Mouse (Mus musculus) kidney, postnatal 10 days (tissue): Measurements from ENCODE around the gene Rabgef1.

Source experiments
- DNase-seq: peaks from one replicate; pipeline ENCODE4 v3.0.0; 2021; ENCODE audit warnings: mixed read lengths

The Rabgef1 gene

DNA sequence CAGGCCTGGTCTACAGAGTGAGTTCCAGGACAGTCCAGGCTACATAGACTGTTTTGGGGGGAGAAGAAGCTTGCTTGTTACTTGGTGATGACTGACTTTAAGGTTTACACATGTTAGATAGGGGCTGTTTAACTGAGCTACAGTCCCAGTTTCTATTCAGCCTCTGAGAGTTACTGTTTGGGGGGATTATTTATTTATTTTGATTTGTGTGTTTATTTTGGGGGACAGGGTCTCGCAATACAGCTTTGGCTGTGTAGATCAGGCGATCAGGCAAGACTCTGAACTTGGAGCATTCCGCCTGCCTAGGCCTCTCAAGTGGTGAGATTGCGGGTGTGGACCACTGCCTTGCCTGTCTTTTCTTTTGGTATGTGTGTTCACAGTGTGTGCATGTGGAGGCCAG lies 1.4 kb downstream of the Rabgef1 start:
- DNase-seq: no peak

DNA sequence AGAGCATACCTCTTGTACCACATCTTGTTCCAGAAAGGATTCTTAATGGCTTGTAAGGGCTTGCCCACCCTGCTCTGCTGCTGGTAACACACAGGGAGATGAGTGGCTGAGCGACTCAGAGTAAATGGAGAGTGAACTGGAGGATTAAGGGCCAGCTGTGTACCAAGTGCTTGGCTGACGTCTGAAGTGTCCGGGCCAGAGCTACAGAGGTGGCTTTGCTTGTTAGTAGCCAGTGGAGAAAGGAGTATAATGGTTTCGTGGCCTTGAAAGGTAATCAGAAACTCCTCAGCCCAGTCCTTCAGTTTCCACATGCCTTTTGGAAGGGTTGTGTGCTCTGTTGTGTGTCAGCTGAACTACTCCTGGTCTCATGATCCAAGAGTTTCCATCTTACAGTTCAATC lies 6.3 kb downstream of the Rabgef1 start:
- no peak for DNase-seq

DNA sequence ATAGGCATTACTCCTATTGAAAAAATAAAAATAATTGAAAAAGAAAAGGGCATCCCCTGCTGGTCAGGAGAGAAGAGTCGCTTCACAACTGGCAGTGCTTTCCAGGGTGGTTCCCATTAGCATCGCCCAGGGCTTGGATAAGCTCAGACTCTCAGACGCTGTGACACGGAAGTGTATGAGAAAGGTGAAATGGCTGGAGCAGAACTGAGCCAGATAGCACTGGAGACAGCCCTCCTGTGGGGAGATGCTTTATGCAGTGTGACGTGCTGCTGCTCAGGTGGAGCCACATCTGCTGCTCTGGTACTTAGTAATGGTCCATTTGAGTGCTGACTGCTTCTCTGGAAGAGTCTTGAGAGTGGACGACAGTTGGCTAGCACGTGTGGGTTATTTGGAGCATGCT lies 8.8 kb downstream of the Rabgef1 start:
- no peak for DNase-seq

DNA sequence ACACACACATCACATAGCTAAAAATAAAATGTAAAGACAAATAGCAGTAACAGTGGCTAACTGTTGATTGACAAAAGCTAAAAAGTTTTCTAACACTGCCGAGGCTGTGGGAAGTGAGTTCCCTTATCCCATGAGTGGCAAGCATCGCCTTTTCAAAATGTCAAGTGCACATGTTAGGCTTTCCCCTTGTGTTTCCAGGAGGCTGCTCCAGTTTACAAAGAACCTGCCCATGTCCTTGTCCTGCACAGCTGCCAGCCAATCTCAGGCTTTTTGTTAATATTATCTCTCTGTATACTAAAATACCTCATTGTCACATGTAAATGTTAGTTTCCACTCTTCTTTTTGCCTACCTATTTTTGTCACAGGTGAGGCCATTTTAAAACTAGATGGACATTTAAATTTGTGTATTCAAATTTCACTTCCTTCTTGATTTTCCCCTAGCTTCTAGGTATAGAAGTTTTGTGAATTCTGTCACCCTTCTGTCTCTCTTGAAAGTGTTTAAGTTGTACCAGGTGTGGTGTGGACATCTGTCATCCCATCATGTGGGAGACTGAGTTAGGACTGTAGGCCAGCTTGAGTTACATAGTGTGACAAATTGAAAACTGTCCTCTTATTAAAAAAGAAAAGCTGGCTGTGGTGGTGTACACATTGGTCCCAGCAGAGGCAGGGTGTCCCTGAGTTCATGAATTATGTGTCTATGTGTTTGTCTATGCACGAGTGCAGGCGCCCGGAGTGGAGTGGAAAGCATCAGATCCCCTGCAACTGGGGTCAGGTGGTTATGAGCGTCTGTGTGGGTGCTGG lies 10.3 kb downstream of the Rabgef1 start:
- no peak for DNase-seq

DNA sequence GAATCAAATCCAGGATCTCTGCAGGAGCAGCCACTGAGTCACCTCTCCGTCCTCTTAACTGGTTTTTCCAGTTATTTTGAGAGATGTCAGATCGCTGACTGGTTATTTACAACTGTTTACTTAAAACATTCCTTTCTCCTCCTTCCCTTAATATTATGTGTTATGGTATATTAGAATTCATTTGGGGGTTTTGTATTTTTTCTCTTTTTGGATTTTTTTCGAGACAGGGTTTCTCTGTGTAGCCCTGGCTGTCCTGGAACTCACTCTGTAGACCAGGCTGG lies 10.9 kb downstream of the Rabgef1 start:
- no peak for DNase-seq

DNA sequence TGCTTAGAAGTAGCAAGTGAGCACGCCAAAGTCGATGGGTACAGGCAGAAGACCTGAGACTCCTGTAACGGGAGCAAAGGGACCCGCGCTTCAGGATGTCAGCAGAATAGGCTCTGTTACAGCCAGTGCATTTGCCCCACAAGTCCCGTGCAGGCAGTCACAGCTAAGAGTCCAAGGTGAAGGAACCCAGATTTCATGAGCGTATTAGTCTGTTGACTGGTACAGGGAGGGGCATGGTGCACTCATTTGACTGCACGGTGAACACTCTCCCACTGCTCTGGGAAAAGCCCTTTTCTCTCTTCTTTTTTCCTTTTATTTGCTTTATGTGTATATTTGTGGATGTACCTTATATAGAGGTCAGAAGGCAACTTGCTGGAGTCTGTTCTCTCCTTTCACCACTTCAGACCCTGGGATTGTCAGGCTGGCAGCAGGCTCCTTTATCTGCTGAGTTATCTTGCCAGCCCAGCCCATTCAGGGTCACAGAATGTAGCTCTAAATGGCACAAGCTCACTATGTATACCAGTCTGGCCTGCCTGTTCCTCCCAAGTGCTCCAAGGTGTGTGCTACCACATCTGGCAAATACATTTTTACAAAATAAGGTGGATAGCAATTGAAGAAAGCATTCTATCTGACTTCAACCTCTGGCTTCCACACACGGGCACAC lies 12.7 kb downstream of the Rabgef1 start:
- DNase-seq: no peak

DNA sequence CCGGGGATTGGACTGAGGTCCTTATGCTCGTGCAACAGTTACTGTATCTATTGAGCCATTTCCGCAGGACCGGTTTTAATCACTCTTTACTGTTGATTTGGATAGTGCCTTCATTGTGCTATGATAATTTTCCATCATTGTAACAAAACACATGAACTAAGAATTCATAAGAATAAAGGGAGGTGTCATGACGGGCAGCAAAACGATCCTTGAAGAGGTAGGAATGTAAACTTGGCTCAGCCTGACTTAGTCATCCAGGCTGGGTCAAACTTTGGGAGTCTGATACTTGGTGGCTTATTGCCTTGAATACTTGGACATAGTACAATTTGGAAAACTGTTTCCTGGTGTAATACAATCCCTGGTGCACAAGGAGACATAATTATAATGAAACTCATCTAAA lies 13.7 kb downstream of the Rabgef1 start:
- no peak for DNase-seq

DNA sequence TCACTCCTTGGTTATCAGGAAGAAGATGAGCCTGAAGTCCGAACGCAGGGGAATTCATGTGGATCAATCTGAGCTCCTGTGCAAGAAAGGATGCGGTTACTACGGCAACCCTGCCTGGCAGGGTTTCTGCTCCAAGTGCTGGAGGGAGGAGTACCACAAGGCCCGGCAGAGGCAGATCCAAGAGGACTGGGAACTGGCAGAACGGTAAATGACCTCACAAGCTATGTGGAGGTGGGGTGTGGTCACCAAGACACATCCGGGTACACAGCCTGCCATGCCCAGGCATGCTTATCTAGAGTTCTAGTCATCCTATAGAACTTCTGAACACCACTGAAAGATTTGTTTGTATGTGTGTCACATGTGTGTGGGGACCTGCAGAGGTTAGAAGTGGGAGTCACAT lies 15.8 kb downstream of the Rabgef1 start:
- DNase-seq: no peak

DNA sequence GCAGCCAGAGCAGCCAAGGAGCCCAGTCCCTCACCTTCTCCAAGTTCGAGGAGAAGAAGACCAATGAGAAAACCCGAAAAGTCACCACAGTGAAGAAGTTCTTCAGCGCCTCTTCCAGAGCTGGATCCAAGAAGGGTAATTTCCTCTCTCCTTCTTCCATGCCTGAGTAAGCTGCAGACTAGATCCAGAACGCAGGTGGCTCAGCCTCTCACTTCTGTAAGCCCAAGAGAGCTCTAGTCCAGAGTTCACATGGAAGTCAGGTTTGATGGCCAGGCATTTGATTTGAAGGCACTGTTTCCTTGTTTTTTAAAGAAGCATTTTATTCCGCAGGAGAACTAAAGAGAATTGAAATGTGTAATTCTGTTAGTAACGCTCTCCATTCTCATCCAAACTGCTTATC lies 19.3 kb downstream of the Rabgef1 start:
- no peak for DNase-seq

DNA sequence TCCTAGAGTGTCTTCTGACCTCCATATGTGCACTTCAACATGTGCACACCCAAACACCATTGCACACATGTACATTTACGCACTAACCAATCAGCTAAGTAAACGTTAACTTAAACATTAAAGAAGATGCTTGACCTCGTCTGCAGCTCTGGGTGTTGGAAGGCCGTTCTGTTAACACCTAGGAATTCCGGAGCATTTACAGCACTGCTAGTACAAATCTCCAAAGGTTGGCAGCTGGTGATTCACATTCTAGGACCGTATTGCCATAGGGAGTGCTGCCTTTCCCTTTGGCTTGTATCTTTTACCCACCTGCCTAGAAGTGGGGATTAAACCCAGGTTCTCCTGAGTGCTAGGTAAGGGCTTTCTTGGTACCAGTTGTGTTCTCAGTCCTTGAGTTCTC lies 20.3 kb downstream of the Rabgef1 start:
- no peak for DNase-seq

DNA sequence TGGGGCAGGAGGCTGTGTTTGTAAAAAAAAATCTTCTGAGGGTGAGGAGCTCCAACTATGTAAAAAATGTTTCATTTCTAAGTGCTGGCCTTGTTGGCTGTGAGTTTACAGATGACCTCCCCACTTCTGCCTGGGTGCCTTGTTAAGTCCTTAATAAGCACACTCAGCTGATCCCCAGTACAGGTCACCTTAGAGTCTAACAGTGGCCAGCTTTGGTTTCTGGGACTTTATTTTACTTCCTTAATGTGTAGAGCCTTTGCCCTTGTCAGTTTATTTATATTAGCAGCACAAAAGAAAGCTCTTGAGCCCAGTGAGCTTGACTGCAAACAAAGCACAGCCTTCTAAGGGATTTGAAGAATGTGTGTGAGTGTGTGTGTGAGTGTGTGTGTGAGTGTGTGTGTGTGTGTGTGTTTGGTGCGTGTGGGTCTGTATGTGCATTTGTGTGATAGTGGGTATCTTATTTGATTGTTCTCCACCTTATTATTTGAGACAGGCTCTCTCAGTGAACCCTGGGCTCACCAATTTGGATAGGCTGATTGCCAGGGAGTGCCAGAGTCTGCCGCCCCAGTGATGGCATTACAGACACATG lies 20.9 kb downstream of the Rabgef1 start:
- DNase-seq: no peak

DNA sequence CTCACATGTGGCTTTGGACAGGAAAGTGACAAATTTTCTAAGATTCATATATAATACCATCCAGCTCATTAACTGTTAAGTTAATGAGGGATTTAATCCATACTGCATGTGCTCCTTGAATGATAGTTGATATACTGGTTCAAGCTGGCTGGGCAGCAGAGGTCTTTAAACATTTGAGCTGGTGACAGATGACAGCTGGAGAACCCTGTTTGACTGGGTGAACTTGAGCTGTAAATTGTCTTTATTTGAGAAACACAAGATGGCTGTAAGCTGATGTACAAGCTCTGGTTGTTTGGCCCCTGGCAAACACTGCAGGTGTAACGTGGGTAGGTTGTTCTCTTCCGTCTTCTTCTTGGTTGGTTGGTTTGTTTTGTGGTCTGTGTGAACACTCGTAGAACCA lies 22.2 kb downstream of the Rabgef1 start:
- no peak for DNase-seq

DNA sequence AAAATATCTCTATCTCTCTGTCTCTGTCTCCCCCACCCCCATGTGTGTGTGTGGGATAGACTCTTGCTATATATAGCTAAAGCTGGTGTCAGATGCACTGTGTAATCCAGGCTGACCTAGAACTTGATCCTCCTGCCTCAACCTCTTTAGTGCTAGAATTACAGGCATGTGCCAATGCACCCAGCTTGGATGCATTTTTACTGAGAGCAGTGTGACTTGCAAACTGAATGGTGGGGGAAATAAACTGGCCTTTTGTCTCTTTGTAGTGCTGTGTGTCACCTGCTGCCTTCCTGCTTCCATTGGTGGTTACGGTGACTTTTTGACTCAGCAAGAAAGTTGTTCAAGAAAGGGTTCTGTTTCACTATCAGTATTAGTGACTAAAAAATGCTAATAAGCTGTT lies 24.7 kb downstream of the Rabgef1 start:
- DNase-seq: no peak

DNA sequence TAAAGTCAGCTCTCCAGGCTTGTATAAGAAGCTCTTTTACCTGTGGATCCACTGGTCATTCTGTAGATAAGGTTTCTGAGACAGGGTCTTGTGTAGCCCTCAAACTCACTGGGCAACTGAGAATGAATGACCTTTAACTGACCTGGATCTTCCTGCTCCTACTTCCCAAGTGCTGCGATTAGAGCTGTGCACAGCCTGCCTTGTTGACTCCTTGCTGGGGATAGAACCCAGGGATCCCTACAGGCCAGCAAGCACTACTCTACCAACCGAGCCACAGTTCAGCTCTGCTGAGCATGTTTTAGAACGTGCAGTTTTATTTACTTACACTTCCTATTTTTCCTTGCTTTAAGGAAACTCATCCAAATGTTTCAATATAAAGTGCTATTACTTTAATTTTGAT lies 25.9 kb downstream of the Rabgef1 start:
- DNase-seq: no peak

DNA sequence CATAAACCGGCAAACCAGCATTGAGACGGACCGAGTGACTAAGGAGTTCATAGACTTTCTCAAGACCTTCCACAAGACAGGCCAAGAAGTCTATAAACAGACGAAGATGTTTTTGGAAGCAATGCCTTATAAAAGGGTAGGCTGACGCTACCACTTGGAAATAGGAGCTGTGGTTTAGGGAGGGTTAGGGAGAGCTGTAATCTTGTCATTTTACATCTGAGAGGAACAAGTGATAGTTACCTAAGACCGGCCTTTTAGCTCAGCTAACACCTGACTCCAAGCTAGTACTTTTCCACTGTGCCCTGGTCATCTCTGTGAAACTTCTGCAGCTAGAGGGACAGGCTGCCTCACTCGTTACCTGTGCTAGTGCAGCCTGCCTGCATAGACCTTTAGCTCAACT lies 26.4 kb downstream of the Rabgef1 start:
- DNase-seq: no peak

DNA sequence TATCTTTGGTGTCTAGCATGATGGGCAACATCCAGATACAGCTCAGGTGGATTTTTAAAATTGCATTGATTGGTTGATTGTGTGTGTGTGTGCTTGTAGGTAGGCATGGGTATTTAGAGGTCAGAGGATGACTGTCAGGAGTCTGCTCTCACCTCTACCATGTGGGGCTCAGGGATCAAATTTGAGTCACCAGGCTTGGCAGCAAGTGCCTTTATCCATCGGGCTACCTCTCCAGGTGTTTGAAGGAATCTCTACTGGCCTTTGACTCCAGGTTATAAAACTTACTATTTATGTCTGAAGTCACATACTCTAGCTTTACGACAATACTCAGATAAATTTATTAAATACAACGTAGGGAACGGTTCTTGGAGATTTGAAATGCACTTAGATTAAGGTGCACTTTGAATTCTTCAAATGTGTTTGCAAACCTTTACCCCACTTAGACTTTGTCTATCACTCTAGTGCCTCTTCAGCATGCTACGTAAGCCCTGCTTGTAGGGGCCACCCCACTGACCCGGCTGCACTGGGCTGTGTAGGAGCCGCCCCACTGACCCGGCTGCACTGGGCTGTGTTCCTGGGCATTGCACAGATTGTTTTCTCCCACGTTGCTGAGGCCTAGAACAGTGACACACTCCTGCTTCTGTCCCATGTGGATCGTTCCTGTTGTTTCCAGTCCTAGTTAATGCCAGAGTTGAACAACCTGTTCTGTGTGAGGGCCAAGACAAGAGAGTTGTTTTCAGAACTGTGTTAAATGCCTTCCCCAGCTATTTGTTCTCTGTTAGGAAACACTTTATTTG lies 28.8 kb downstream of the Rabgef1 start:
- DNase-seq: peak; percentile 63

DNA sequence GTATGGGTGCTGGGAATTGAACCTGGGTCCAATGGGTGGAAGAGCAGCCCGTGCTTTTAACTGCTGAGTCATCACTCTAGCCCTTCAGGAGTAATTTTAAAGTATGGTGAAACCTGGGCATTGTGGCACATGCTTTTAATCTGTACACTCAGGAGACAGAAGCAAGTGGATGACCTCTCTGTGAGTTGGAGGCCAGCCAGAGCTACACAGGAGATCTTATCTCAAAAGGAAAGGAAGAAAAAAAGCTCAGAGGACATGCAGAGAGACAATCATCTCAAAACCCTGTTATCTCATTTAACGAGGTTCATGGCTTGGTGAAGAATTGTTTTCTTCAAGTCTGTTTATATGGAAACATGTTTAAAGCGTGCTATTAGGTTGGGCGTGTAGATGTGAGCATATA lies 32.4 kb downstream of the Rabgef1 start:
- no peak for DNase-seq

DNA sequence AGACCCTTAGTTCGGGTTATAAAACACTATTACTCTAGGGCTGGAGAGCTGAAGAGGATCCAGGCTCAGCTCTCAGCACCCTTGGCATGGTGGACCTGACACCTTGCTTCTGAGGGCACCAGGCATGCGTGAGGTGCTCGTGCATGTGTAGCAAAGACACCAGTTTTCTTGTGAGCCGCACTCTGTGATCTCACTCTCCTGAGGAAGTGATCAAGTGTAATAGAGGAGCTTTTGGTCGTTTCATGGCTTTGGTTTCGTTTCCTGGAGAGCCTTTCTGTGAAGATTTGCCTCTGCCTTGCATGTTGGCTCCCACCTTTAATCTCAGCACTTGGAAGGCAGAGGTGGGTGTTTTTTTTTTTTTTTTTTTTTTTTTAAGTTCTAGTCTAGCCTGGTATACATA lies 33.0 kb downstream of the Rabgef1 start:
- DNase-seq: no peak

DNA sequence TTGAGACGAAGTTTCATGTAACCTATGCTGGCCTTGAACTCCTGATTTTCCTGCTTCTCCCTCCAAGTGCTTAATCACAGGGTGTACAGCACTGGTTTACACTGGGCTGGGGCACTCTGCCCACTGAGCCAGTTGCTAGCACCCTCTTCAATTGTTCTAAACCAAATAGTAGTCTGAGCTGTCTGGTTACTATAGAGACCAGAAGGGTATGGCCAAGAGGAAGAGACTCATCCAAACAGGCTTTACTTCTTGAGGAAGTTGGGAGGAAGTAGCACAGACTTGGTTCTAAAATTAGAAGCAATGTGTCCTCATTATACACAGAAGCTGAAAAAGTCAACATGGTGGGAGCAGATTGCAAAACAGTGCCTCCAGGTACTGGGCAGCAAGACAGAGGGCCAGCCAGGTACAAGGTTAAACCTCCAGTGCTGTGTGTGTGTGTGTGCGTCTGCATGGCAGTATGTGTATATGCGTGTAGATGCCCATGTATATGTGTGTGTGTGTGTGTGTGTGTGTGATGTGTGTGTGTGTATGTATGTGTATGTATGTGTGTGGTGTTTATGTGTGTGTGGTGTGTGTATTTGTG lies 33.9 kb downstream of the Rabgef1 start:
- DNase-seq: no peak

DNA sequence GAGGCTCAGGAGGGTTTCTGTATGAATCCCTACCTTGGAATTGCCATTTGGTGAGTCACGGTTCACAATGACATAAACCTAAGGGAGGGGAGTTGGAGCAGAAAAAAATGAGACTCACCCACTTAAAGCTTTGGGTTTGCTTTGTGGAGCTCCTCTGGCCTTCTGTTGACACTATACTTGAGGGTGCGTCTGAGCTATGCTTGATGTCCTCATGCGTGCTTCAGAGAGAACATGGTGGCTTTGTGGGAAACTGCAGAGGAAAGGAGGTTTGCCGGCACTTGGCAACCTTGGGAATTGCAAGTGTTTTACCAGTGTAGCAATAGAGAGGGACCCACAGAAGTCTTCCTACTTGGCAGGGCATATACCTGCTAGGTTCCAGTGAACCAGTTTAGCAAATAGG lies 35.7 kb downstream of the Rabgef1 start:
- DNase-seq: no peak

DNA sequence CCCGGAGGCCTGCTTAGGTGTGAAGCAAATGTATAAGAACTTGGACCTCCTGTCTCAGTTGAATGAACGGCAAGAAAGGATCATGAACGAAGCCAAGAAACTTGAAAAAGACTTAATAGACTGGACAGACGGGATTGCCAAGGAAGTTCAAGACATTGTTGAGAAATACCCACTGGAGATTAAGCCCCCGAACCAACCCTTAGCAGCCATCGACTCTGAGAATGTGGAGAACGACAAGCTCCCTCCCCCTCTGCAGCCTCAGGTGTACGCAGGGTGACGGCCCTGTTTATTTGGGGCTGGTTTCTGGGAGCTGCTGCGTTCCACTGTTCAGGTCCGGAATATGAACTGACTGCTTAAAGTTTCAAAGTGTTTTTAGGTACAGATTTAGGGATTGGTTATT lies 41.4 kb downstream of the Rabgef1 start:
- DNase-seq: no peak

DNA sequence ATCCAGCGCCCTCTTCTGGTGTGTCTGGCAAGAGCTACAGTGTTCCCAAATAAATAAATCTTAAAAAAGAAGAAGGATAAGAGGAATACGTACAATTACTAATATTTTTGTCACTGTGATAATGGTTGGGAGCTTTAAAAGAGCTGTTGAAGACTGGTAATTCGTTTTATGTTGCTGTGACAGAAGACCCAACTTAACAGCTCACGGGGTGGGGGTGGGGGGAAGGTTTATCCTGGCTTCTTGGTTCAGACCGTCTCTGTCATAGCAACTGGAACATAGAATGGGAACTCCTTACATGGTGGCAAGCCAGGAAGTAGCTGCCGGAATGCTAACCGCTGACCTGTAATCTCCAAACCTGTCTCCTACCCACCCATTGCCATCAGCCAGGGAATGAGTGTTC lies 45.2 kb downstream of the Rabgef1 start, which contains the start of gene Tmem248:
Gene Tmem248, plus strand, starts transcription at position 301 of the 400 bp plus-strand sequence.
- DNase-seq: no peak

DNA sequence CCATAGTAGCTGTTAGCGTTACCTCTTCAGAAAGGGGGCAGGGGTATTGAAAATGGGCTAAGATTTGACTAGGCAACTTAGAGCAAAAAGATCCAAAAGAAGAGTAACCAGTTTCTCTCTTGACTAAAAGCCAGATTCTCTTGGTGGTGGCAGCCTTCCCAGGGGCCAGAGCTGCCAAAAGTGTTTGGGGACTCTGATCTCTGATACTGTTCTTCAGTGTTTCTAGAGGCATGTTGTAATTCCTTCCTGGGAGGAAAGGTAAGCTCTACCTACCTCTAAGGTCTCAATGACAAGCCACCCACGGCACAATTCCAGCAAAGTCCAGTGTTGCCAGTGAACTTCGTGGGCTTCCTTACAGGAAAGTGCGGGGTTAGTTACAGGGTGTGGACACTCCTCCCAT lies 45.8 kb downstream of the Rabgef1 start:
- DNase-seq: no peak
